Mouse (Mus musculus) gastrocnemius, postnatal 4 days (tissue): ENCODE measurements at regions not wholly inside any gene's neighbourhood (a gene's known extent, or its start where the extent isn't known, plus 50 kb on each side); places are given as distances from the start of the nearest gene placed in this dataset.

ENCODE experiments used
- DNase-seq, 2 experiments: peaks; one replicate each; pipeline ENCODE4 v3.0.0; 2021 to 2022; ENCODE audit warnings: low spot score in 2 of 2, mixed read lengths in 2 of 2

DNA sequence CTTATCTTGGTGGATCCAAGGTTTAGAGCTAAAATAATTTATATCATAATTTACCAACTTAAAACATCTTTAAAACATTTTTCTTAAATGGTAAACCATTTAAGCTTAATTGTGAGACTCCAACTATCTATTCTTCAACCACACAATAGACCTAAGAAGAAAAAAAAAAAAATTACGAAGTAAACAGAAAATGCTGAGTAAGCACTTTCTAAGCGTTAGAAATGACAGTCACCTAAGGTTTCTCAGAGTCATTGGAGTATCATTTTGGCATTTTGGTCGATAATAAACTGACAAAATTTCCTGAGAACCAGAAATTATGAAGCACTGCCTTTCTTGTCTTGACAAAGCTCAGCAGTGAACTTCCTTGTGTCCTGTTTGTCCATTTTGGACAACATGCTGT, 1323.7 kb upstream of the Pcdh7 start:
- no peak for DNase-seq

DNA sequence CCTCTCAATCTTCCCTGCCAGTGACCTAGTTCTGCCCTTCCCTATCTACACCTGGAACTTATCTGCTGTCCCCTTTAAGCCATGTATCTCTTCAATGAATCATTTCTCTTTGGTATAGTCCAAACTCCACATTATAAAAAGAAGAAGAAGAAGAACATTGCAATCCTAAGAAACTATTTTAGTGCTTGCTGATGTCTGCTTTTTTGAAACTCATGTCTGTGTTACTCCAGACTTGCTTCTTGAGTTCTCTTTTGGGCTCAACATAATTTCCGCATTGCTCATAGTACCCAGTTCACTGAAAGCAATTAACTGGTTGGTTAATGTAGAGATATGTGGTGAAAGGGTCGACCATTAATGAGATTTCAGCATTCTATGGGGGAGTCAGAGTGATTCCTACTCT, 1282.8 kb upstream of the Pcdh7 start:
- no peak for DNase-seq

GRCm38 (mm10) chr5:56440423-56440822, 1277.3 kb upstream of the Pcdh7 start:
- peak in 1 of 2 experiments; percentile 9 for DNase-seq

DNA sequence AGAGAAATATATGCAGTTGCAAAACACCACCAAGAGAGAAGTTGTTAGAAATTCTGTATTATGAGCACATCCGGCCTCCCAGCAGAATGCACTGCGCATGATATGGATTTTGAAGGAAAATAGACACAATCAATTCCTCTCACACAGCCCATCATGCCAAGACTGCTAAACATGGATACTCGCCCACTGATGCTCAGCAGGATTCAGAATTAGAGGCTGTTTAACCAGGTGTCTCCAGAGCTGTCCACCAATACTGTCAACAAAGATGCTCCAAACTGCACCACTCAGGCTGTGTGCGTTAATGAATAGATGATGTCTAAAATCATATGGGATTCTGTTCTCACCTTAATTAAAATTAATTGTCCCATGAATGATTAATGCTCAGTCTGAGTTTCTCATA, 1230.0 kb upstream of the Pcdh7 start:
- DNase-seq: no peak
